Mouse (Mus musculus) cerebellum, postnatal 4 days (tissue): ENCODE data around the gene Tbx3.

ENCODE experiments used
- DNase-seq, 2 experiments: peaks; one replicate each; pipeline ENCODE4 v3.0.0; 2022; ENCODE audit warnings: low spot score in 2 of 2, mixed read lengths in 1 of 2

Tbx3 gene

GRCm38 (mm10) chr5:119670566-119671108, at the start of gene Tbx3:
Gene Tbx3 (plus strand): TSS chr5:119670669.
- peak; percentile 55 to 73 for DNase-seq

DNA sequence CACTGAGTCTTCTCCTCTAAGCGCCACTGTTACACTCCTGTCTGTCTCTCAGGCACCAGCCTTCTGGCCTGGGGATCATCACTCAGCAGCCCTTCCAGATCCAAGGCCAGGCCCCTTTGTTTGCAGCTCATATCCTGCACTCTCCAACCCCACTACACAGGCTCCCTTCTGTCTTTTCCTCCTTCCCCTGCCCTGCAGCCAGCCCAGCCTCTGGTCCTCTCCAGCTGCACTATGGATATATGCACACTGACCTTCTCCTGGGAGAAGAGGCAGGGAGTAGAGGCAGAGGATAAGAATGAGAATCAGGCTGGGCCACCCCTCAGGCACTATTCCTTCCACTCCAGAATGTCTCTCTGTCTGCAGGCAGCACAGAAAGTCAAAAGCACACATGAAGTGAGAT, 48.4 kb upstream of the Tbx3 start:
- DNase-seq = no peak

DNA sequence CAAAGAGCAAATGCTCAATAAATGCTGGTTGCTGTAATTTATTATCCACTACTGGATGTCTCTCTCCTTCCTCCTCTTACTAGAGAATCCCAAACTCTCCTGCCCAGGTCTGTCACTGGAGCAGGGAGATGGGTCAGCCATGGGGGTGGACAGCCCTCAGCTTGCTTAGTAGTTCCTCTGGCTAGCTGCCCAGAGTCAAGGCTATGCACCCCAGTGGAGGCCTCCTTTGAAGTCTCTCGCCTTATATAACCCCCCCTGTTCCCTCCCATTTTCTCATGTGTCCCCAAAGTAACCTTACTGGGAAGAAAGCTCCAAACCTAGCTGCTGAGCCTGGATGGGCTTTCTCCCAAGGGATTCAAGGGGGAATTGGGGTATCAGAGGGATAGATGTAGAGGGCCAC, 45.9 kb upstream of the Tbx3 start:
- DNase-seq = no peak

DNA sequence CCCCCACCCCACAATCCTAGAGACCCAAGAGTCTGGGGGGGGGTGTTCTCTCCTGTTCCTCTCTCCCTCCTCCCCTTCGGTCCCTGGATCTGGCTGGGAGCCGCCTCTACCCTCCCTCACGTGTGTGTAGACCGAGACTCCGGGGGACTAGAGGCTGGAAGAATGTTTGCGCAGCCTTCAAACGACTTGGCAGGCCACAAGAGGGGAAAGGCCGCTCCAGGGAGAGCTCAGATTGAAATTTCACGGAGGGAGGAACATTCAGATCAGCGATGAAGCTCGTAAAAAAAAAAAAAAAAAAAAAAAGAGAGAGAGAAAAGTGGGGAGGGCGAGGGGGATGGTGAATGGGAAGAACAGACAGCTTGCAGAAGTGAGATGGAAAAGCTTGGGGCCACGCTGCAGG, 44.9 kb upstream of the Tbx3 start:
- no peak for DNase-seq

GRCm38 (mm10) chr5:119626154-119626553, 44.3 kb upstream of the Tbx3 start:
- no peak for DNase-seq

GRCm38 (mm10) chr5:119626662-119627061, 43.8 kb upstream of the Tbx3 start:
- DNase-seq = peak in 1 of 2 experiments; percentile 33

GRCm38 (mm10) chr5:119628100-119628499, 42.4 kb upstream of the Tbx3 start:
- no peak for DNase-seq

- no peak for DNase-seq
Observed at GRCm38 (mm10) chr5:119628746-119629327, 41.6 kb upstream of the Tbx3 start.

DNA sequence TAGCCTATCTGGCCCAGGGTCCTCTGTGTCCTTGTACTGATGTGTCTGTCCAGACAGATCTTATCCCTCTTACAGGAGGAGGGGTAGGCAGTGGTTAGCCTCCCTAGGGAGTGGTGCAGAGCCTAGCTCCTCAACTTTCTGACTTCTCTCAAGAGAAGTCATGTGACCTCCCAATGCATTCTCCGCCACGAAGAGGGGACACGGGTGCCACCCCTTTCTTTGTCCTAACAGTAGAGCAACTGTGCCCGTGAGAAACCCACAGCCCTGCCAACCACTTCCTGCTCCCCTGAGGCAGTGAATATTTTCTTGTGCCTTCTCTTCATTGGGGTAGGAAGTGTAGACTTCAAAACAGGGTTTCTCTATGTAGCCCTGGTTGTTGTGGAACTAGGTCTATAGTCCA, 36.9 kb upstream of the Tbx3 start:
- no peak for DNase-seq

- no peak for DNase-seq
Observed at GRCm38 (mm10) chr5:119634861-119635260, 35.6 kb upstream of the Tbx3 start.

GRCm38 (mm10) chr5:119638300-119638699, 32.2 kb upstream of the Tbx3 start:
- DNase-seq = no peak

GRCm38 (mm10) chr5:119641094-119641493, 29.4 kb upstream of the Tbx3 start:
- DNase-seq = no peak

GRCm38 (mm10) chr5:119641714-119642113, 28.8 kb upstream of the Tbx3 start:
- DNase-seq = no peak

GRCm38 (mm10) chr5:119646965-119647364, 23.5 kb upstream of the Tbx3 start:
- DNase-seq = no peak

- no peak for DNase-seq
Observed at GRCm38 (mm10) chr5:119651135-119651965, 19.1 kb upstream of the Tbx3 start.

- no peak for DNase-seq
Observed at GRCm38 (mm10) chr5:119656354-119656753, 14.1 kb upstream of the Tbx3 start.

- DNase-seq = no peak
Observed at GRCm38 (mm10) chr5:119656856-119657255, 13.6 kb upstream of the Tbx3 start.

- no peak for DNase-seq
Observed at GRCm38 (mm10) chr5:119657362-119657761, 13.1 kb upstream of the Tbx3 start.

DNA sequence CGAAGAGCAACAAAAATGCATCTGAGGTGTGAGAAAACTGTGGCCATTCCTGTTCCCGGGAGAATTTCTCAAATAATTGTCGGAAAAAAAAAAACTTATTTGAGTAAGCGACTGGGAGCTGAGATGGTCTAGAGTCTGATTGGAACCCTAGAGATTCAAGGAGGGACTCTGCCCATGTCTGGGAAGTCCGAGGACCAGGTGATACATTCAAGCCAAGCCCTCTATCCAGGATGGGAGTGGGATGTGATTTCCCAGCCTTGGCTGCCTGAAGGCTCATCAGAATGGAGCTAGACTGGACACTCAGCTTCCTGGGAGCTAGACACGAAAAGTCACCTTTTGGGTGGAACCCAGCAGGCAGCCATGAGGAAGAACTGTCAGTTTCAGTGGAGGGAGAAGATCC, 12.7 kb upstream of the Tbx3 start:
- no peak for DNase-seq

- no peak for DNase-seq
Observed at GRCm38 (mm10) chr5:119658396-119658795, 12.1 kb upstream of the Tbx3 start.

DNA sequence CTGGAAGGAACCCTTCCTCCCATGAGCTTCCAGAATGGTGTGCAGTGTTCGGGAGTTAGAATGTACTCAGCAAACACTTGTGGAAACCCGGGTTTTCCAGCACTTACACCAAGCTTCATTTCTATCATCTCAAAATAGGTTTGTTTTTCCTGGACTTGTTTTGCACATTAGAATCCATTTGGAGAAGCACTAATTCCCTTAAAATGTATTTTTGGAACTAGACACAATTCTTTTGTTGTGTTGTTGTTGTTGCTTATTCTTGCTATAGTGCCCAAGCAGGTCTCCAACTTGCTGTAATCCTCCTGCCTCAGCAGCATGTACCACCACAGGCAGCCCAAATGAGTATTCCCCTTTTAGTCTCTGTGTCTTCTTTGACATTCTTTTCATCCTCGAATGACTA, 11.4 kb upstream of the Tbx3 start:
- DNase-seq = no peak

- DNase-seq = no peak
Observed at GRCm38 (mm10) chr5:119660526-119661410, 9.7 kb upstream of the Tbx3 start.
